Mouse (Mus musculus): ENCODE measurements around the gene Myd88.

Gene Myd88

GRCm38 (mm10) chr9:119305863-119306262, 35.3 kb downstream of the Myd88 start:
- no peak for DNase-seq (ENCODE audit: inconsistent age in 2 of 2, low spot score in 1 of 2)

DNA sequence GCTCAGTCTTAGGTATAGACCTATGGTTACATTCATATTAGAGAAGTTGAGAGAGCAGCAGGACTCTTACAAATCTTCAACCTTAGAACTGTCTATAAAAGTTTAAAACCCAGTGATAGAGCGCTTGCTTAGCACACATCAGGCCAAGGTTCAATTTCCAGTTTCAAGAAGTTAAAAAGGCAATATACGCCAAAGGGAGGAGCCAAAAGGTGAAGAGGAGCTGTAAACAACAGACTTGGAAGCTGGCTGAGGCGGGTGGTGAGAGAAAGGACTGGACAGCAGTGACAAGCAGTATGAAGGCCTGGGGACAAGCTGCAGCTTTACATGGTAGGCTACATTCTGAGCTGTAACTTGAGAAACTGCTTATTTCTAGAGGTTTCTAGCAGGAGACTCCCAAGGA, 42.6 kb downstream of the Myd88 start:
- no peak for DNase-seq (ENCODE audit: inconsistent age in 2 of 2, low spot score in 1 of 2)

DNA sequence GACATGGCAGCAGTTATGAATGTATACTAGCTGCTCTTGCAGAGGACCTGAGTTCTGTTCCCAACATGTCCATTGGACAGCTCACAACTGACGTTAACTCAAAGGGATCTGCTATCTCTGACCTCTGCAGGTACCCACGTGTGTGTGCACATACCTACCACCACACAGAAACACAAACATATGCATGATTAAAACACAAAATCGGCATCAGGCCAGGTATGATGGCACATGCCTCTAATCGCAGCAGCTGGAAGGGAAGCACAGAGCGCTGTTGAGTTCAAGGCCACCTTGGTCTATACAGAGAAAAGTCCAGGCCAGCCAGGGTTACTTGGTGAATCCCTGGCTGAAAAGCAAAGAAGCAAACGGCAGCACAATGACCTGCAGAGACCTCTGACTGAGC, 43.5 kb downstream of the Myd88 start:
- DNase-seq (ENCODE audit: inconsistent age in 2 of 2, low spot score in 1 of 2), result no peak

DNA sequence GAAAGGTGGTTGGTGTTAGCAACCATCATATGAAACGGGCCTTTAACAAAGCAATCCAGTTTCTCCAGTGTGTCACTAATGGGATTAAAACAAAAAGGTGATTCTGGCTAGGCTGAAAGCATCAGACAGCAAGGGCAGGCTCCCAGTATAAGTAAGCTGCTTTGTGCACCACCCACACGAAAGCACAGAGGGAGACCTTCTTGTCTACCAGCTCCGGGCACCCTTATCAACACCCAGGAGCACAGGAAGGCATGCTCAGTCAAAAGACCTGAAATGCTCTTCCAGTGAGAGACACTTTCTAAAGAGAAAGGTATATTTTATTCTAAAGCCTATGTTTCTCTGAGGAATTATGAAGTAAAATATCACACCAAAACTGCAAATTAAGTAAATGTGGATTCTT, 50.4 kb downstream of the Myd88 start:
- no peak for DNase-seq (ENCODE audit: inconsistent age in 2 of 2, low spot score in 1 of 2)

All from adrenal gland, adult (tissue).